Mouse (Mus musculus) hindbrain, embryonic 14.5 days (tissue): ENCODE measurements around the gene H2-Eb2. TPM values are rescaled to one million over a fixed set of nuclear protein-coding genes. Genes with fewer than 3 reads are reported as not detected.

Experiments used
- ATAC-seq: fragments of 200-750 bp; cut with Nextera tagmentation; 2 replicates; pipeline ENCODE4 v1.8.0; 2017; ENCODE audit warnings: moderate number of reproducible peaks, mild to moderate bottlenecking, moderate TSS enrichment, moderate library complexity; ENCODE audit not compliant: low FRiP score
- DNase-seq: peaks from one replicate; pipeline ENCODE4 v3.0.0-alpha.2; 2015; ENCODE audit warnings: low spot score
- H3K27ac ChIP-seq: fragments of 300-500 bp; sonication (generic); 2 replicates; pipeline ENCODE4 v1.5.1; 2014; ENCODE audit warnings: mild to moderate bottlenecking, moderate library complexity
- H3K27me3 ChIP-seq: fragments of 300-500 bp; sonication (generic); 2 replicates; pipeline ENCODE4 v1.6.1; 2014; ENCODE audit warnings: mild to moderate bottlenecking, low read length, mixed read lengths; ENCODE audit not compliant: control insufficient read depth, insufficient read depth
- H3K36me3 ChIP-seq: fragments of 300-500 bp; sonication (generic); replicated peaks from 2 replicates; pipeline ENCODE4 v1.6.1; 2014; ENCODE audit not compliant: control insufficient read depth, insufficient read depth
- H3K4me1 ChIP-seq: fragments of 300-500 bp; sonication (generic); replicated peaks from 2 replicates; pipeline ENCODE4 v1.6.1; 2014; ENCODE audit warnings: antibody characterized with exemption, low read length, mixed read lengths; ENCODE audit not compliant: control insufficient read depth, insufficient read depth
- H3K4me2 ChIP-seq: fragments of 300-500 bp; sonication (generic); replicated peaks from 2 replicates; pipeline ENCODE4 v1.6.1; 2014; ENCODE audit warnings: mild to moderate bottlenecking, moderate library complexity
- H3K4me3 ChIP-seq: fragments of 300-500 bp; sonication (generic); replicated peaks from 2 replicates; pipeline ENCODE4 v1.5.1; 2014; ENCODE audit warnings: mild to moderate bottlenecking, low read length
- H3K9ac ChIP-seq: fragments of 300-500 bp; sonication (generic); 2 replicates; pipeline ENCODE4 v1.6.1; 2014
- H3K9me3 ChIP-seq: fragments of 300-500 bp; sonication (generic); 2 replicates; pipeline ENCODE4 v1.6.1; 2016; ENCODE audit warnings: low read length; ENCODE audit not compliant: control insufficient read depth
- WGBS: fragments of 180-500 bp; shearing (Covaris S2); extraction: QIAGEN DNeasy Blood & Tissue Kit; methylation state at CpG from one replicate; pipeline ENCODE4 v1.1.7; 2014; 5-methylcytosine and 5-hydroxymethylcytosine counted together
- polyA plus RNA-seq: library from polyadenylated mRNA; unstranded; fragments of >200 nt; fragmentation: Nextera tagmentation; extraction: Ambion mirVana; gene quantifications from 2 replicates; pipeline ENCODE4 v1.2.1, GENCODE M21; 2014

The H2-Eb2 gene
- polyA plus RNA-seq, 1 experiment from 2014 or later: 0.12 TPM

GRCm38 (mm10) chr17:34344882-34345281 is 19.4 kb downstream of the H2-Eb2 start:
- H3K4me1 ChIP-seq: no peaks in the 10 kb centered on the region
- no peak for ATAC-seq
- no peak overlapping the region for H3K9ac ChIP-seq
- H3K9me3 ChIP-seq: no peaks in the 10 kb centered on the region
- H3K27ac ChIP-seq: no peak overlapping the region
- no peak overlapping the region for H3K4me3 ChIP-seq
- WGBS: 98% methylated on average over 4 of the region's 4 CpGs
- no peak for DNase-seq
- no peaks in the 10 kb centered on the region for H3K36me3 ChIP-seq
- H3K4me2 ChIP-seq: no peak overlapping the region
- no peaks in the 10 kb centered on the region for H3K27me3 ChIP-seq

DNA sequence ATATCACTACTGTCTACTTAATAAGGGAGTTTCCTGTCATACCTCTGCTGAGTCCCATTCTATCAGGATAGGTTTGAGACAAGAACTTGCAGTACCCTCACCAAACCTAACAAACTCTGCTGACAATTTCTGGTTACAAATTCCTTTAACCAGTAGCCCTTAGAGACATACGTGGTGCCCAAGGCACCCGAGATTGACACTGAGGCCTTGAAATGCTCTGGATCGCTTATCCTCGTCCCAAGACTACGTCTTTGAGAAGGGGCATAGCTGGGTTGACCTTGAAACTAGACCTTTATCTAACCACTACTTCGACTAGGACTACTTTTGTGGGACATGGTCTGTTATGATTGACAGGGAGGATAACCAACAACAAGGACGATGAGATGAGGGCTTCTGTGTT is 20.0 kb downstream of the H2-Eb2 start:
- no peak overlapping the region for H3K9ac ChIP-seq
- 88% methylated on average over 7 of the region's 7 CpGs for WGBS
- H3K4me3 ChIP-seq: no peak overlapping the region
- H3K27me3 ChIP-seq: no peaks in the 10 kb centered on the region
- H3K4me1 ChIP-seq: no peaks in the 10 kb centered on the region
- no peaks in the 10 kb centered on the region for H3K36me3 ChIP-seq
- DNase-seq (no peak), ATAC-seq (no peak)
- no peaks in the 10 kb centered on the region for H3K9me3 ChIP-seq
- H3K4me2 ChIP-seq: no peak overlapping the region
- no peak overlapping the region for H3K27ac ChIP-seq

DNA sequence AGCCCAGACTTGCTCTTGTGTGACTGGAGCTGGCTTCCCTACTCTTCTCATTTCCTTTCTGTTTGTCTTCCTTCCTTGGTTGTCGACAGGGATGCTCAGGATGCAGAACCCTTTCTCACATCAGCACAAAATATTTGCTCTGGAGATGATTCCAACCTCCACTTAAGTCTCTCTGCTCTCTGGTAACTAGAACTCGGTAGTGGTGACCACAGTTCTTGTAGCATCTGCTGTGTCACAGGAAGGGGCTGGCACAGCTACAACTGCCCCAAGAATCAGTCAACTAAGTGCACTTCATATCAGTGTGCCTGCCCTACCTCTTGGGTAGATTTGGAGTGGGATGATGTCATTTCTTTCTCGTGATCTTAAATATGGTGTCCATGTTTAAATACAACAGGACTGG is 20.6 kb downstream of the H2-Eb2 start:
- no peak for ATAC-seq
- no peaks in the 10 kb centered on the region for H3K9me3 ChIP-seq

DNA sequence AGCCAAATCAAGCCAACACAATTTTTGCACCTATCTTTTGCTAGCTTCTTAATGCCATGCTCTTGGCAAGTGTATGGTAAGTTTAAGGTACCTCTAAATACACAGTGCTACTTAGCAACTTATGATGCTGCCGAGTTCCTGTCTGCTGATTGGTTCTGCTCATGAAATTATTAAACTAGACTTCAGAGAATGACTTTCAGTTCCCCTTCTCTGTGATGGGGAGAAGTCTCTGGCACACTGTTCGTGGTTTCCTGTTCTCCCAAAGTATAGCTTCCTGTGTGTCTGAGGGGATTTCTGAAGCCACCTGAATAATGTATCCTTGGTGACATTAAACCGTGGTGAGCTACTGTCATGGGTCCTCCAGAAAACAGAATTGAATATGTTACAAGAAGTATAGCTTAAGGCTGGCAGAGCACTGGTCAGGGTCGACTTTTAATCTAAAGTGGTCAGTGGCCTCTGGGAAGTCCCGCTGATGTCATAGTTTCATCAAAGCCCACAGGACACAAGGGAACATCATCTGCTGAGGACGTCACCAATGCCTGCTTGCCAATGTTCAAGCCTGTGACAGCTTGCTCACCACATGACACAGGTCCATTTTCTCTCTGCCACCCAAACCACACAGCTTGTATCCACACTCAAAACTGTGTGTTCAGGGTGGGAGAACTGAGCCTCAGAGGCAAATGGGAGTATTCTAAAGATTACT is 22.3 kb downstream of the H2-Eb2 start:
- no peak overlapping the region for H3K9ac ChIP-seq
- 82% methylated on average over 6 of the region's 6 CpGs for WGBS
- no peaks in the 10 kb centered on the region for H3K9me3 ChIP-seq
- H3K4me3 ChIP-seq: no peak overlapping the region
- ATAC-seq: no peak
- no peak overlapping the region for H3K4me2 ChIP-seq
- DNase-seq: peak; percentile 51
- no peaks in the 10 kb centered on the region for H3K36me3 ChIP-seq
- H3K4me1 ChIP-seq: no peaks in the 10 kb centered on the region
- no peaks in the 10 kb centered on the region for H3K27me3 ChIP-seq
- H3K27ac ChIP-seq: no peak overlapping the region

More for the DNA sequence above, 20.6 kb downstream of the H2-Eb2 start:
- Histone ChIP-seq H3K36me3 (no peaks in the 10 kb centered on the region), H3K4me1 (no peaks in the 10 kb centered on the region), H3K4me2 (no peak overlapping the region), H3K27ac (no peak overlapping the region), H3K4me3 (no peak overlapping the region), H3K27me3 (no peaks in the 10 kb centered on the region), H3K9ac (no peak overlapping the region)
- 83% methylated on average over 3 of the region's 3 CpGs for WGBS
- no peak for DNase-seq

GRCm38 (mm10) chr17:34349429-34349828 is 24.0 kb downstream of the H2-Eb2 start:
- no peak overlapping the region for H3K4me3 ChIP-seq
- no peaks in the 10 kb centered on the region for H3K27me3 ChIP-seq
- no peaks in the 10 kb centered on the region for H3K9me3 ChIP-seq
- ATAC-seq (no peak), DNase-seq (peak; percentile 94)
- no peaks in the 10 kb centered on the region for H3K4me1 ChIP-seq
- WGBS: 3% methylated on average over 4 of the region's 4 CpGs
- no peaks in the 10 kb centered on the region for H3K36me3 ChIP-seq
- no peak overlapping the region for H3K27ac ChIP-seq
- H3K4me2 ChIP-seq: no peak overlapping the region
- no peak overlapping the region for H3K9ac ChIP-seq

GRCm38 (mm10) chr17:34354539-34354938 is 29.1 kb downstream of the H2-Eb2 start, which contains the start of gene Btnl2:
Gene Btnl2 (plus strand): TSS chr17:34354822.
- no peak within 1 kb of the TSS for H3K27ac ChIP-seq
- no peak for DNase-seq
- no peaks in the 10 kb centered on the region for H3K9me3 ChIP-seq
- H3K4me2 ChIP-seq: no peak within 1 kb of the TSS
- H3K4me3 ChIP-seq: no peak within 1 kb of the TSS
- H3K36me3 ChIP-seq: no peaks in the 10 kb centered on the region
- no peaks in the 10 kb centered on the region for H3K27me3 ChIP-seq
- no peak for ATAC-seq
- WGBS: 86% methylated on average over 5 of the region's 5 CpGs
- no peaks in the 10 kb centered on the region for H3K4me1 ChIP-seq
- no peak within 1 kb of the TSS for H3K9ac ChIP-seq

DNA sequence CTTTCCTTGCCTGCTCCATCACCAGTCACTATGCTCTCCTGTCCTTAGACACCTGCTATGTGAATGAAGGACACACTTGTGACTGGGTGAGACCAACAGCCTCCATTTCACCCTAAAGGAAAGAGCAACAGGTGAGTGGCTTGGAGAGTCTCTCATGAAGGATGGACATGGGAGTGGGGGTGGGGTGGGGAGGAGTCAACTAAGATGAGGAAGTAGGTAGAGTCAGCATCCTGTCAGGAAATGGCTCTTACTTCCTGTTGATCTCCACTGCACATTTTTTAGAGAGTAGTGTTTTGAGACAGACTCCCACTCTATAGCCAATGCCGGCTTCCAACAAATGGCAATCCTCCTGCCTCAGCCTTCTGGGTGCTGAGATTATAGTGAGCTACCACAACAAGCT is 29.5 kb downstream of the H2-Eb2 start:
- no peaks in the 10 kb centered on the region for H3K4me1 ChIP-seq
- 96% methylated on average over 1 of the region's 1 CpGs for WGBS
- ATAC-seq (no peak), DNase-seq (no peak)
- no peak overlapping the region for H3K4me3 ChIP-seq
- no peaks in the 10 kb centered on the region for H3K9me3 ChIP-seq
- H3K4me2 ChIP-seq: no peak overlapping the region
- H3K9ac ChIP-seq: no peak overlapping the region
- no peaks in the 10 kb centered on the region for H3K36me3 ChIP-seq
- H3K27ac ChIP-seq: no peak overlapping the region
- no peaks in the 10 kb centered on the region for H3K27me3 ChIP-seq

- no peak overlapping the region for H3K9ac ChIP-seq
Measured at GRCm38 (mm10) chr17:34362954-34363546, 37.6 kb downstream of the H2-Eb2 start.

DNA sequence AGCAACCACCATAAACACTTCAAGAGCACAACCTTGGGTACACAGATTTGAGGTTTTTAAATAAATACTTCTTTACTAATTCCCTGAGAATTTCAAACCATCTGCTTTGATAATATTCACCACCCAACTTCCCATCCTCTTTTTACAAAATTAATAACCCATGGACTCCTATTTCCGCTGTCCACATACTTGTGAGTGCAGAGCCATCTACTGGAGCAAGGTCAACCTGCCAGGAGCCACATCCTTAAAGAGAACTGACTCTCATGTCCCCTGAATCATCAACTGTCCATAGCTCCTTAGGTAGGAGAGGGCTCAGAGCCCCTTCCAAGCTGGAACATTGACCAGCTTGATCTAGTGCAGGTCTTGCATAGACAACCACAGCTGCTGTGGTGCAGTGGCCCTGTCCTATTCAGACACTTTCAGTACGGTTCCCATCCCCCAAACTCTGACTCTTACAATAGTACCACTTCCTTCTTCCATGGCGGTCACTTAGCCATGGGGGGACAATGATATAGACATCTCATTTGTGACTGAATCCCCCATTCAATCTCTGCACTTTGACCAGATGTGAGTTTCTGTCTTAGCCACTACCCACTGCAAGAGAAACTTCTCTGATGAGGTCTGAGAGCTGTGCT is 38.3 kb downstream of the H2-Eb2 start:
- DNase-seq: no peak
- WGBS: 82% methylated on average over 3 of the region's 3 CpGs
- Histone ChIP-seq H3K36me3 (no peaks in the 10 kb centered on the region), H3K4me3 (no peak overlapping the region), H3K27ac (no peak overlapping the region), H3K4me2 (no peak overlapping the region), H3K4me1 (no peaks in the 10 kb centered on the region), H3K9ac (no peak overlapping the region), H3K27me3 (no peaks in the 10 kb centered on the region), H3K9me3 (no peaks in the 10 kb centered on the region)
- no peak for ATAC-seq

More at GRCm38 (mm10) chr17:34362954-34363546, 37.6 kb downstream of the H2-Eb2 start:
- Histone ChIP-seq H3K36me3 (no peaks in the 10 kb centered on the region), H3K9me3 (no peaks in the 10 kb centered on the region), H3K27ac (no peak overlapping the region), H3K4me3 (no peak overlapping the region), H3K4me1 (no peaks in the 10 kb centered on the region), H3K4me2 (no peak overlapping the region), H3K27me3 (no peaks in the 10 kb centered on the region)
- WGBS: 86% methylated on average over 15 of the region's 15 CpGs
- ATAC-seq: no peak
- no peak for DNase-seq
